Mouse (Mus musculus) frontal cortex, adult (tissue): ENCODE measurements around the gene E2f1.
A peak's percentile ranks its signal among the peaks of the same experiment; 100 is the strongest.

ENCODE experiments used
- ATAC-seq: cut with Nextera tagmentation; 2 replicates; pipeline ENCODE4 v1.9.2; 2017; ENCODE audit warnings: mild to moderate bottlenecking, moderate library complexity, mixed read lengths; ENCODE audit not compliant: low TSS enrichment

Gene E2f1

DNA sequence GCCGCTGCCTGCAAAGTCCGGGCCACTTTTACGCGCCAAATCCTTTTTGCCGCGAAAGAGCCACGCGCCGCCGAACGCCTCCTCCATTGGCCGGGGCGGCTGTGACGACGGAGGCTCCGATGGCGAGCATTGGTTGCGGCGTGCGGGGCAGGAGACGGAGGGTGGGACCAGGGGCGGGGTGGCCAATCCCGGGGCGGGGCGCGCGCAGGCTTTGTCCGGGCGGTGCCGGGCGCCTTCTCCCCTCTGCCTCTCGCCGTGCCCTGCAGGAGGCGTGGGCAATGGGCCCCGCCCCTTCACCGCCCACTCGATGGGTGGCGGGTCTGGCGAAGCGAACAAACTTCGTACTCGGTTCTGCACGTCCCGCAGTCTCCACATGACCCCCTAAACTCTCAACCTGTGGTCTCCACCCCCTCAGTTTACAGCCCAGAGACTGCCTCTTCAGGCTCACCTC is at the start of gene E2f1:
Gene E2f1, minus strand, starts transcription at position 57 of the 451 bp plus-strand sequence.
- peak; percentile 91 for ATAC-seq

DNA sequence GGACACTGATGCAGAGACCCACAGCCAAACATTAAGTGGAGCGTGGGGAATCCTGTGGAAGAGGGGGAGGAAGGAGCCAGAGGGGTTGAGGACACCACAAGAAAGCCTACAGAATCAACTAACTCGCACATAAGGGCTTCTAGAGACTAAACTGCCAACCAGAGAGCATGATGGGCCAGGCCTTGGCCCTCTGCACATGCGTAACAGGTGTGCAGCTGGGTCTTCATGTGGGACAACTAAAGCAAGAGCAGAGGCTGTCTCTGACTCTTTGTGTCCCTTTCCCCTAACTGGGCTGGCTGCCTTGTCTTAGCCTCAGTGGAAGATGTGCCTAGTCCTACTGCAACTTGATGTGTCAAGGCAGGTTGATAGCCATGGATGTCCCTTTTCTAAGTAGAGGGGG is 47.4 kb upstream of the E2f1 start:
- ATAC-seq = no peak

DNA sequence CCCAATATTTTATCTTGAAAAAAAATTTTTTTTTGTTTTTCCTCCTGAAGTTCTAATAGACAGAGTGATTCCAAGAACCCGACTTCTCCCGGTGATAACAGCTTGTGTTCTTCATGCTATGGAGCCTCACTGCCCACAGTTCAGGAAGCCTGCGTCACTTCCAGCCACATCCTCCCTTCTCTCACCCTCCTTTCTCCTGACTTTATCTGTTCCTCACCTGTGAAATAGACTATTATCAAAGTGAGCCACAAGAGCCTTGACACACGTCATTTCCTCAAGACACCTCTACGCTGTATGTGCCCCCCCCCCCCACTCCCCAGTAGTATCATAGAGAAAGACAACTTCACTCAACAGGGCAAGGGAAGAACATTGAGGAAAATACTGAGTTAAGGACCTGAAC is 46.0 kb upstream of the E2f1 start:
- no peak for ATAC-seq

DNA sequence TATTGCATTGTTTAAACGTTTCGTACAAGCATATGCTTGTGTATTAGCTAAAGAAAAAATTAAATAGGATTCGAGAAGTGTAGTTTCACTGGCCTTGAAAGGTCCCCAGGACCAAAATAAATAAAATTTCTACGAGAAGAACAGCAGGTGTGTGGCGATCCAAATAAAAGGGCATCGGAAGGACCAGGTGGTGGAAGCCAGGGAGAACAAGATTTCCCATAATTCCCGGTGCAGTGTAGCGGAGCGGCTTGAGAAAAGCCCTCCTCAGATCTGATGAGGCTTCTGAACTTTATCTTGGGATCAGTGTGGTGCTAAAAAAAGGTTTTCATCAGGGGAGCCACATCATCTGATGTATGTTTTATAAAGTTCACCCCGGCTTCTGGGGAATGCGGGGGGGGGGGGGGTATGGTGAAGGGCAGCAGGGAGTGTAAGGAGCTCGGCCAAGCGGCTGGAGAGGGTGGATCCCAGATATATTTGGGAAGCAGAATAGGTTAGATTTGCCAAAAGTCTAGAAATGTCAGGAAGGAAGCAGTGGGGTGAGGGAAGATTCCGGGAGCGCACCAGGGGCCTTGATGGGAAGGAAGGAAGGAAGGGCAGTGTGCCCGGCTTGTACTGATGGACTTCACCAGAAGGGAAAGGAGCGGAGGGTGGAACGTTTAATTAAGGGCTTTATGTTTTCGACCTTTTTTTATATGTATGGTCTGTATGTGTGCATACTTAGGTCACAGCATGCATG is 45.3 kb upstream of the E2f1 start:
- ATAC-seq = no peak

DNA sequence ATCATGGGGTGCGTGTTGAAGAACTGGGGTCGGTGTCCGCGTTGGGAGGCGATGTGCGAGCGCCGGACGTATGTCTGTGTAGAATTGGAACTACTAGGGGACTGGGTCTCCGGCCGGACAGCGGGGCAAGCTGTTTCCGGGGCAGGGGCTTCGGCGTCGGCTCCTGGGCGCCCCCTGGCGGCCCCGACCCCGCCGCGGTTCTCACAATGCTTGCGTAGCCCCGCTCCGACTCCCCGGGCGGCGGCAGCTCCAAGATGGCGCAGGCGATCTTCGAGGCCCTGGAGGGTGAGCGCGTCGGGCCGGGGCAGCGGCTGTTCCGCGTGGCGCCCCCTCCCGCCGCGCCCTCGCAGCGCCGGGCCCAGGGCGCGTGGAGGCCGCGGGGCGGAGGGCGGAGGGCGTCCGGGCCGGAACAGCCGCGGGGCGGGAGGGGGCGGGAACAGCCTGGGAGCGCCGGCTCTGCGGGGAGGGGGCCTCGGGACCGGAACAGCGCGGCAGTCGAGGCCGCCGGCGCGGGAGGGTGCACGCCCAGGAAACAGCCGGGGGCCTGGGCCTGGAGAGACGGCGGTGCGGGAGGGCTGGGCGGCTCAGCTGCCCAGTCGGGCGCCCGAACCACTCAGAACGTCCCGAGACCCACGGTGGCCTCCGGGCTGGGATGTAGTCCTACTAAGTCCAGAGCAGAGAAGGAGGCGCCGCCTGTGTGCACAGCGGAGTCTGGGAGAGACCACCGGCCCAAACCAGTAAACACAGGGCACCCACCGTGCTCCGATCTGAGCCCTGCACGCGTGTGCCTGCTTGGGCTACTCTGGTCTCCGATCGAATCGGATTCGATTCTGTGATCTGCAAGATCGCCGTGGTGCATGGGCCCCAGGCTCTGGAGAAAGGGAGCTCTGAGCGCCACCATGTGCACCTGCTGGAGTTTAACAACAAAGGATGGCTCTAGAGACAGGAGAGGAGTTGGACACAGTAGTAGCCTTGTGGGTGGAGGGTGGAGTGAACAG is 43.7 kb upstream of the E2f1 start, which contains the start of the genes Zfp341 and 4930519P11Rik:
Gene Zfp341, plus strand, starts transcription at position 180 of the 998 bp plus-strand sequence.
Gene 4930519P11Rik, minus strand, starts transcription at position 320 of the 998 bp plus-strand sequence.
- ATAC-seq = peak; percentile 86

DNA sequence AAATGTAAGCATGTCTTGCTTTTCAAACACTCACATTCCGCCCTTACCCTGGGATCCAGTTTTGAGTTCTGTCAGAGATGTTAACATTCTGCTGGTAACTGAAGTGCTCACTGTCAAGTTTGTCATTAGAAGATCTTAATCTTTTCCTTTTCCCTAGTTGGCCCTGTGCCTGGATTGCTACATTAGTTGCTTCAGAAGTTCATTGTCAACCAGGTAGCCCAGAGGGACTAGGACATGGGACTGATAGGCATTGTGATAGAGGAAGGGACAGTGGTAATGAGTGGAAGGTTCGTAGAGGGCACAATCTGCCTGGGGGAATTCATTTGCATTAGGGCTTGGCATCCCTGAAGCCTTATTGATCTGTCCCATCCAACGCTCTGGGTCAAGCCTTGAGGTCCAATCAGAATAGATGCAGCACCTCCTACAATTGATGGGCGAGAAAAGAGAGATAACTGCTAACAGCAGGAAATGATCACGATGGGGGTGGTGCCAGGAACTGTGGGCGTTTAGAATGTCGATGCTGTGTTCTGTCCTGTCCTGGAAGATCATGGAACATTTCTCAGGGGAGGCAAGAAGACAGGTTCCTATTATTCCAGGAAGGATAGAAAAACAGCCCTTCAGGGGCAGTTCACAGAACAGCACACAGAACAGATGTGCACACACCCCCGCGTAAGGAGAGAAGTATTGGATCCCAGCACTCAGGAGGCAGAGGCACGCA is 39.5 kb upstream of the E2f1 start:
- ATAC-seq = no peak

DNA sequence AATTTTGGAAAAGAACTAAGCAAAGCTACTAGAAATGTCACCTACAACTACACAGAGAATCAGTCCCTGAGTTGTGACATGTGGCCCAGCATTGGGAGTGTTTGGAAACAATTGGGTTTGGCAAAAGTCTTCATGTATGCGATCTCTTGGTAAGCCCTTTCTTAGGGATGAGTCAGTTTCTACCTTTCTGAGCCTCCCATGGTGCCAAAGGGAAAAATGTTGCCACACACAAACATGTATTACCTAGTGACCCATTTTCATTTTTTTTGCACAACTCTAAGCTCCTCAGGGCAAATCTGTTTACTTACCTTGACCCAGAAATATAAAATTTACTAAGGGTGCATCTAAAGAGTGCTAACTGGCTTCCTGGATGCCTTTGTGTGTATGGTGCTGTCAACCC is 37.3 kb upstream of the E2f1 start:
- no peak for ATAC-seq

DNA sequence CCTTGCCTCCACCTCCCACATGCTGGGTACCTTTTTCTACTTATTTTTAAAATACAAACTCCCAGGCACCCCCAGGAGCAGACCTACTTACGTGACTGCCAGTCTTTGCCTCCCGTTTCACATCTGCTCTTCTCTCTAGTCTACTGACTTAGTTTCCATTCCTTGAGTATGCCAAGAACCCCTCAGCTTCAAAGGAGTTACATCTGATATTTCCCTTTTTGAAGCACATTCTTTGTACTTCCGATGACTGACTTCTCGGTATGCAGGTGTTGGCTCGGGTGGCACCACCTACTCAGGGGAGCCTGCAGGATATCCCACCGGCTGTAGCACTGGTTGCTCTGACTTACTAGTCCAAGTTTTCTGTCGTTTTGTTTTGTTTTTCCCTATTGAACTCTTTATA is 34.5 kb upstream of the E2f1 start:
- no peak for ATAC-seq

DNA sequence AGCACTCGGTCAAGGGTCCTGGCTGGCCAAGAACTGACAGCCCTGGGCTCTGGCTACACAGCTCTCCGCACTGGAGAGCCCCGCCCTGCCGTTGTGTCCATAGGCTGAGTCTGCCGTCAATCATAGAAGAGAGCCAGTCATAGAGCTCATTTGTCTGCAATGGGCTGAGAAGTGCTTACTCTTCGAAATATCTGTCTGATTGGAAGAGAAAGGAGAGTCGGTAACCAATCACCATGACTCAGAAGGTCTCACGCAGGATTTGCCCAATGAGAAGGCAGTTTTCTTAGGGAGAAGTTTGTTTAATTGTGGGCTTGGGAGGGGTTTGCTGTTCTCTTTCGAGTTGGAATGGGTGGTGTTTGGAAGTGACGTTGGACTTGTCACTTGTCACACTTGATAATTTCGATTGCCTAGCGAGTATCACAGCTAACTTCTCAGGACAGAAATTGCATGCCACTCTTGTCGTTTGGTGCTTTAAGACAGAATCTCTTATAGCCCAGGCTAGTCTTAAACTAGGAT is 34.0 kb upstream of the E2f1 start, which contains the start of gene Pxmp4:
Gene Pxmp4, minus strand, starts transcription at position 71 of the 516 bp plus-strand sequence.
- peak; percentile 100 for ATAC-seq

DNA sequence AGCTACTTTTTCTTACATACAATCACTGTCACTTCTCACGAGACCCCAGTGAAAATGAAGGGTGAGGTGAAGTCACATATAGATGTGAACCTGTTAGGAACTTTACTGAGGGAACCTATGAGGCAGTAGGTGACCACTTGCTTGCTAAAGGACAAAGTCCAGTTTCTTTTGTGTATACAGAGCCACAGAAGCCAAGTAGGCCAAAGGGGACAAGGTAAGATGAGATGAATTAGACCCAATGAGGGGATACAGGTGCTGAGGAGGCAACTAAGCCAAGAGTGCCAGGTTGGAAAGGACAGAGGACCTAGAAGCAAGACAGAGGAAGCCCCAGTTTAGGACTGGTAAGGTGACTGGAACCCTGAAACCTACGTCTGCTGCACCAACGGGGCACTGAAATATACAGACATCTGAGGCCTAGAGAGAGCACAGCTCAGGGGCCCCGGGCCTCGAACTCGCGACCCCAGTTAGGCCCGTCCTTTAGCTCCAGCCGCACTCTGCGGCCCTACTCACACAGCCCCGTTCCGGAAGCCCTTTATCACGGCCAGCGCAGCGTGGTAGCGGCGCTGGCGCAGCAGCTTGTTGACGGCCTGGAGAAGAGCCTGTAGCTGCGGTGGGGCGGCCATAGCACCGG is 33.4 kb upstream of the E2f1 start:
- peak; percentile 38; the same call in 1 of the 2 replicates for ATAC-seq

DNA sequence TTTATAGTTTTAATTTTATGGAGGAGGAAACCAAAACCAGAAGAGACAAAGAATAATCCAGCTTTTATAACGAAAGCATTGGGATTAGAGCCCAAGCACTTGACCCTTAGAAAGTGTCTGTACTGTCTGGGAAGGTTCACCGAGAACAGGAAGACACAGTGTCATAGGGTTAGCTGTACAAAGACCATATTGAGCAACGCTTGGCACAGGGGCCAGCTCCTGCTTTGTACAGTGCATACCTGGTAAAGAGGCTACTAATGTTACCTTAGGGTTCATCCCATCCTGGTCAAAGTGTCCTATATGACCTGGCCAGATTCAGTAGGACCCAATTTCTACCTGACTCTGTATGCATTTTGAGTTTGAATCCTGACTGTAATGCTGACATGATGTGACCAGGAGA is 31.6 kb upstream of the E2f1 start:
- no peak for ATAC-seq

DNA sequence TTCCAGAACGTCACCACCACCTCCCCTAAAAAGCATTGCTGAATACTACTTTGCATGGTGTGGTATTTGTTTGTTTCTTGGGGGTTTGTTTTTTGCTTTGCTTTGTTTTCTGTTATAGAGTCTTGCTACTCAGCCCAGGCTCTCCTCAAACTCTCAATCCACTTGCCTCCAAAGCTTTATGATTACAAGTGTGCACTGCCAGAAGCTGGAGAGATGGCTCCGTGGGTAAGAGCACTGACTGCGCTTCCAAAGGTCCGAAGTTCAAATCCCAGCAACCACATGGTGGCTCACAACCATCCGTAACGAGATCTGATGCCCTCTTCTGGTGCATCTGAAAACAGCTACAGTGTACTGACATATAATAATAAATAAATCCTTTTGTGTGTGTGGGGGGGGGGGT is 30.9 kb upstream of the E2f1 start:
- no peak for ATAC-seq

DNA sequence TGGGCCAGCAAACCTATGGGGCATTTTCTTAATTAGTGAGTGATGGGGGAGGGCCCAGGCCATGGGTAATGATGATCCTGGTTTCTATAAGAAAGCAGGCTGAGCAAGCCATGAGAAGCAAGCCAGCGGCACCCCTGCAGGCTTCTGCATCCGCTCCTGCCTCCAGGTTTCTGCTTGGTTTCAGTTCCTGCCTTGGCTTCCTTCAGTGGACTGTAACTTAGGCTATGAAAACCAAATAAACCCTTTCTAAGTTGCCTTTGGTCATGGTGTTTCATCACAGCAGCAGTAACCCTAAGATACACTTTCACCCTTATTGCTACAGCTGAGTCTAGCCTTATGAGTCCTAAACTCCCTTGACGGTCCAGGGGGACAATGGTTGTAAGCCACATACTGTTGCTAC is 27.7 kb upstream of the E2f1 start:
- no peak for ATAC-seq

DNA sequence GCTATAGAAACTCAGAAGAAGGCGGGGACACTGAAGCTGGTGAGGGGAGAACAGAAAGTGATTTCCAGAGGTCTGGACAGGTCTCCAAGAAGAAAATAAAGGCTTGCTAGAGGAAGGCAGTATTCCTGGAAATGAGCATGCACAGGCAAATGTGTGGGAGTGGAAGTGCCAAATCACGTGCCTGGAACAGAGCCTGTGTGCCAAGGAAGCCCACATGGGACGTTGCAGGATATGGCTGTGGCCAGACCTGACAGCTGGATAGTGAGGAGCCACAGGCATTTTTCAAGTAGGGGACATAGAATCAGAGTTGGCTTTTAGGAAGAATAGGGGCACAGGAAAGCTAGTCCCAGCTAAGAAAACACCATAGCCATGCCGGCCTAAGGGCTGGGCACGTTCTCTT is 26.1 kb upstream of the E2f1 start:
- ATAC-seq = no peak

DNA sequence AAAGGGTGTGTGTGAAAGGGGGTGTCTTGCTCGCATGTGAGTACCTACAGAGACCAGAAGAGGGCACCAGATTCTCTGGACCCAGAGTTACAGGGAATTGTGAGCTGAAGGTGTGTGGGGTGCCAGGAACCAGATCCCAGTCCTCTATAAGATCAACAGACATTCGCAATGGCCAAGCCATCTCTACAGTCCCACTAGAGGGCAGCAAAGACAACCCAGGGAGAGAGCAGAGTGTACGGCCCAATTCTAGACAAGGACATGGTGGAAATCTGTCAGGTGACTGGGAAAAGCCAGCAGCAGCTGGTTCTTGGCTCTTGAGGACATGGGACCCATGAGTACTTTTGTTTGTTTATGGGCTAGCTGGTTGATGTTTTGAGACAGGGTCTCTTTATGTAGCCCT is 23.3 kb upstream of the E2f1 start:
- ATAC-seq = no peak

DNA sequence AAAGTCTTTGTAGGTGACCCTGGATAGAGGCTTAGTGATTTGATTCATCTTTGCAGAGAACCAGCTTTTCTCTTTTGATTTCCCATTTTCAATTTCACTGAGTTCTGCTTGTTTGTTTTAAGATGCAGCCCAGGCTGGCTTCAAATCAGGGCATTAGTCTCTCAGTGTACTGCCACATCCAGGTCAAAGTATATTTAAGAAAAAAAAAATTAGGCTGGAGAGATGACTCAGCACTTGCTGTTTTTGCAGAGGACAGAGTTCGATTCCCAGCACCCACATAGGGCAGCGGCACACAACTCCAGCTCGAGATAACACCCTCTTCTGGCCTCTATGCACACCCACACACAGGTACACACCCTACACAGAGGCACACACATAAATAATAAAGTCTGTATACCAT is 21.5 kb upstream of the E2f1 start:
- ATAC-seq = no peak

DNA sequence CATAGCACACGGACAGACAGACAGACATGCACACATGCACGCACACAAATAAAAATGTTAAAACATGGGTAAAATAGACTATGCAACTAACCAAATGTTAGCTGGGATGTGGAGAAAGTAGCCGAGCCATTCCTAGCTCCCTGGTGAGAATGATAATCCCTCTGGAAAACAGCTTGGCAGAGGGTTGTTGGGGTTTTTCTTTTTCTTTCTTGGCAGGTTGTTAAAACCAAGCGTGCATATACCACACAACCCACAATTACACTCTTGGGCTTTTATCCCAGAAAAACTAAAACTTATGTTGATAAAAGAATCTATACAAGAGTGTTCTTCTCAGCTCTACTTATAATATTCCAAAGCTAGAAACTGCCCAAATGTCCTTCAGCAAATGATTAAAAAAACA is 19.4 kb upstream of the E2f1 start:
- ATAC-seq = peak; percentile 68

DNA sequence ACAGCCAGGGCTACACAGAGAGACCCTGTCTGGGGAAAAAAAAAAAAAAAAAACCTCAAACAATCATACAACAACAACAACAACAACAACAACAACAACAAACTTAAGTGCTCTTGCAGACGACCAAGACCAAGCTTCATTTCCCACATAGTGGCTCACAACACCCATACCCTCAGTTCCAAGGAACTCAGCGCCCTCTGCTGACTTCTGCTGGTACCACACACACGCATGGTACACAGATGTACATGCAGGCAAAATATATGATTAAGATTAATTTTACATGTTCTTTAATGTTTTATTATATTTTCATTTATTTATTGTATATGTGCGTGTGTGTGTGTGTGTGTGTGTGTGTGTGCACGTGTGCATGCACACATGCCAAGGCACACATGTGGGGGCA is 16.7 kb upstream of the E2f1 start:
- ATAC-seq = no peak

DNA sequence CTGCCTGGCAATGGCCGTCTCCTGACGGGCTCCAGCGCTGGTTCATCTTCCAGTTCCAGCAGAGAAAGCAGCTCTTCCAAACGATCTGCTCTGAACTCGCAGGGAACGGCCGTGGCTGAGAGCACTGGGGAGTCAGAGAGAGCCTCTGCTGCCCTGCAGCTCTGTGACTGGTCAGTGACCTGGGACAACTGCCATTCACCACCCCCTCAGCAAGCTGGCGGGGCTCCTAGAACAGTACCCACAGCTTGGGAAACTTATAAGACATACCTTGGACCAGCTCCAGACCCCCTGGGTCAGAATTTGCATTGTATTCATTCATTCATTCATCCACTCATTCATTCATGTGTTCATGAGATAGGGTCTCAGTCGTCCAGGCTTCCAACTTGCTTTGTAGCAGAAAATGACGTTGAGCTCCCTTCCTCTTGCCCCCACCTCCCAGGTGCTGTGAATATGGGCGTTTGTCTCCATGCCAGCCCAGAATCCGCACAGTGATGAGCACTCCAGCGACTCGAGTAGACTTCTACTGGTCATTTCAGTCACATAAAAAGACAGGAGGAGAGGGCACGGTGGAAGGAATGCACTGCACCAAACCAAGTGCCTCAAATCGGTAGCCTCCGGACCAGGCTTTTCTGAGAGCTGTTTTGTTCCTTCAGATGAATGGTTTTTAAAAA is 15.4 kb upstream of the E2f1 start:
- no peak for ATAC-seq
